Mouse (Mus musculus) adrenal gland, postnatal 25 days (tissue): ENCODE measurements around the gene Frmd4a. TPM values are rescaled to one million over a fixed set of nuclear protein-coding genes. Genes with fewer than 3 reads are reported as not detected.
"Not testable (repeated sequence)": the region's sequence is repeated elsewhere in the genome, so short reads cannot be mapped to it uniquely, and the experiment has no call there.

Experiments used
- DNase-seq: peaks from one replicate; pipeline ENCODE4 v3.0.0; 2021; ENCODE audit warnings: mixed read lengths
- total RNA-seq: library from RNA; stranded (reverse); gene quantifications from 2 replicates; pipeline ENCODE4 v1.2.3, GENCODE M21; 2021

Gene Frmd4a
- total RNA-seq, 1 experiment from 2014 or later: 14.6 TPM

DNA sequence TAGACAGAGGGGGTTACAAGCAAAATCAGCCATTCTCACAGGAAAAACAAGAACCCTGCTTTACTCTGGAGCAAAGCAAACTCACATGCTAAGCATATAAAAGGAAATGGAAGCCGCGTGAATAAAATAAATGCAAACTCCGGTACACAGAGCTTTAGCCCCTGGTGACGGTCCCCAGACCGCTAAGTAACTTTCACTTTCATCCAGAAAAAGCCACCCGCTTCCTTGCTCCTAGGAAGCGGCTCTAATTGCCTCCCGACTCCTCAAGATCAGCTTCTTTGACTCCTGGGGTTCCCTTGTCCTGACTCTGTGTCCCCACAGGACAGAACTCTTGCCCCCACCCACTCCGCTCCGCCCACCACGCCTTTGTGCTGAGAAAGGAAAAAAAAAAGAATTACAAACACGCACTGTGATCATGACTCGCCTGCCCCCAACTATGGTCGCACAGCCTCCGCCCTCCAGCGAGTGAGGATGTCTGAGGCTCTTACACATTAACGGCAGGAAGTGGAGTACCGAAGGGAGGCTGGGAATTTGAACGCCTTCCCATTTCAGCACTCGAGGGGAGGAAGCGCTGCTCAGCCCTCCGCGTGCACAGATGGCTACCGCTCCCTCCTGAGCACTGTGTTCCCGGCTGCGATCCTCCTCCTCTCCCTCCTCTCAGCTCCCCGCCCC, 541.8 kb downstream of the Frmd4a start:
- DNase-seq: peak; percentile 69

- no peak for DNase-seq
Measured at GRCm38 (mm10) chr2:4559883-4560247, 542.3 kb downstream of the Frmd4a start.

- DNase-seq: not testable (repeated sequence)
Measured at GRCm38 (mm10) chr2:4560516-4560915, 543.0 kb downstream of the Frmd4a start.

GRCm38 (mm10) chr2:4561196-4561595, 543.7 kb downstream of the Frmd4a start:
- DNase-seq: no peak

DNA sequence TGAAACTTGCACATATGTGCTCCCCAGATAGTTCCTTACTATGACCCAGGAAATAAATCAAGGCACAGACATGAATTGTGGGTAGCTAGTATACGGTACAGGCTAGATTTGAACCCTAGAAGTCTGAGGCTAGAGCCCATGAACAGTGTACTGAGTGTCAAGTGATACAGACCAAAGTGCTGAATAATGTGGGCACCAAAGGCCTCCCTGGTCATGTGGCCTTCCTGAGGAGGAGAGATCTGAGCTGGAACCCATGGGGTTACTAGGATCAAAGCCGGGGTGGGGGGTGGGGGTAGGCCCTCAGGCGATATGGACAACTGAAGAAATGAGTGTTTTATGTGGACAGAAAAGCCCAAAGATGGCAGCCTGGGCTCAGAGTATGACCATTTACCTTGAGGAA, 544.9 kb downstream of the Frmd4a start:
- no peak for DNase-seq

DNA sequence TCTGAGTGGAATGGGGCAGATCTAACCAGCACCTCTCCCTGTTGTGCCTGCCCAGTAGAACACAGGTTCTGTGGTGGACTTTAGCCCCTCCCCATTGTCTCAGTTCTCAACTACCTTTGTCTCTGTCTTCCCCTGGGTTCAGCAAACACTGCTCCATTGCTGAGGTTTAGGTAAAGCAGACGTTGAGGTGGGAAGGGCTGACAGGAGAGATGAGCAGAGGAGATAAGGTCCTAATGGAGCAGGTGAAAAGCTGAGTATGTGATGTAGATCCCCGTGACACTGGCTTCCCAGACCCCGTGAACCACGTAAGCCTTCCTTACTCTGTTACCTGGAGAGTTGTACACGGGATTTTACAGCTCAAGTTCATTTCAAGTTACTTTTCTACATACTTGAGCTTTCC, 545.3 kb downstream of the Frmd4a start:
- DNase-seq: no peak

- no peak for DNase-seq
Measured at GRCm38 (mm10) chr2:4563322-4563721, 545.8 kb downstream of the Frmd4a start.

- DNase-seq: no peak
Measured at GRCm38 (mm10) chr2:4566260-4566955, 548.9 kb downstream of the Frmd4a start.

DNA sequence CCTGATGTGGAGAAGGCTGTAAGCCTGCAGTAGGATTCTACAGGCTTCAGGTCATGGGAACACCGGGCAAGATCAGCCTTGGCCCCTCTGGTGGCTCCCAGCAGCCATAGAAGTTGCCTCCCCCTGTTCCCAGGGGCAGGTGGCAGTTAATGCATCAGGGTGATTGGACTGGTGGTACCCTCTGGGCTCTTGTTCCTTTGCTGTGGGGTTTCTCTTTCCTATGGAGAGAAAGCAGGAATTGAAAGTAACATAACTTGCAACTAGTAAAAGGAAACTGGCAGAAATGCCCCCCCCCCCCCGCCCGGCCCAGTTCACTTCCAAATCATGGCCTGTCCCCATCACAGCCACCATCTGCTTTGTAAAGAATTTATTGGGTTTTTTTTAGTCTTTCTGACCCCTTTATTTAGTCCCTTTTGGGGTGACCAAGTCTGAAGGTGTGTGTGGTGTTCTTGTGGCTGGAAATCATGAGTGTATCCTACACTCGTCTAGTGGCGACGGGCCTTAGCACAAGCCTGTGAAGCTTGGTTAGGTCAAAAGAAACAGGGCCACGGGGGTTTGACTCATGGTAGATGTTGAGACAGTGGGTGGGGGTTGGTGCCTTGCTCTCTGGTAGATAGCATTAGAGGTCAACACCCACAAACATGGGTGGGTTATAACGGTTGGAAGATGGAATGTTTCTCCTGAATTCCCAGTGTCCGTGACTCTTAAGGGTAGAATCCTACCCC, 549.6 kb downstream of the Frmd4a start:
- no peak for DNase-seq

GRCm38 (mm10) chr2:4568967-4569366, 551.5 kb downstream of the Frmd4a start:
- no peak for DNase-seq

GRCm38 (mm10) chr2:4570186-4570861, 552.8 kb downstream of the Frmd4a start:
- DNase-seq: no peak

DNA sequence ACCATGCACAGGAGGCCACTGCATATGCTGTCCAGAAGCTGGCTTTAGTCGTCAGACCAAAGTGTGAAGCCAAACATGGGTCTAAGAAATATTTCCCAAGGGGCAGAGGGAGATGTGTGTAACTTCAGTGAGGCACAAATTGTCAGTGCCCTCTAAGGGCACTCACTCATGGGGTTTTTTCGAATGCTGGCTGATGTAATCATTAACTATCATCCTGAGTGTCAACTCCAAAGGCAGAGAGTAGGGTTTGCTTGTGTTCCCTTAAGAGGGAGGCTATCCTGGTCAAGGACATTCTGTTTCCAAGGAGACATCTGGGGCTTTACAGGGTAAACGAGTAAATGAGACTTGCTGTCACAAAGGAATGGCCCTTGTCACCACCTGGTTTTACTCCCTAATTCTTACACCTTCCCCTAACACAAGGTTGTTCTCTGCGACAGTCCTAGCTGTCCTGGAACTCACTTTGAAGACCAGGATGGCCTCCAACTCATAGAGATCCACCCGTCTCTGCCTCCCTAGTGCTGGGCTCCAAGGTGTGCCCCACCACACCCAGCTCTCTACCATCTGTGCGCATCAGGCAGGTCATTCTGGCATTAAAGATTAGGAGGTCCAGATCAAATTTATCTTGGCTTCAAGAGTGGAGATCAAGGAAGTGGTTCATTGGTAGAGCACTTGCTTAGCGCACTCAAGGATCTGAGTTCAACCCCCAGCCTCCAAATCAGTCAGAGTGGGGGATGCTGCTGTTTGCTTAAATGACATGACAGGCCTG, 555.2 kb downstream of the Frmd4a start:
- no peak for DNase-seq

- no peak for DNase-seq
Measured at GRCm38 (mm10) chr2:4573386-4573785, 555.9 kb downstream of the Frmd4a start.

- DNase-seq: no peak
Measured at GRCm38 (mm10) chr2:4574251-4574650, 556.7 kb downstream of the Frmd4a start.

DNA sequence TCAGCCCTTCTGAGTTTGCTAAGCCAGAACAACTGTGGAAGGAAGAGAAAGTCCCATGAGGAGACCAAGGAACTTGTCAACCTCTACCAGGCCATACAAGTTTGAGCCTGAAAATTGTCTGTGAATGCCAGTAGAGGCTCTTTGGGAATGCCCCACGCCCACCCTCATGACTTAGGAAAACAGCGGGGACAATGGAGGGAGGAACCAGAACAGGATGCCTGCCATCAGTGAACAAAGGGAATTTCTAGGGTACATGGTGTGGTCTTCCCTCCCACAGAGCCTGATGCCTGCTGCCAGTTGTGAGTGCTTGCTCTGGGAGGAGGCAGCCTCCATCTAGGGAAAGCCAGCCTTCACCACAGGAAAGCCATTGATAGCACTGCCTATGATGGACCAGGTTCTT, 557.6 kb downstream of the Frmd4a start:
- DNase-seq: no peak

DNA sequence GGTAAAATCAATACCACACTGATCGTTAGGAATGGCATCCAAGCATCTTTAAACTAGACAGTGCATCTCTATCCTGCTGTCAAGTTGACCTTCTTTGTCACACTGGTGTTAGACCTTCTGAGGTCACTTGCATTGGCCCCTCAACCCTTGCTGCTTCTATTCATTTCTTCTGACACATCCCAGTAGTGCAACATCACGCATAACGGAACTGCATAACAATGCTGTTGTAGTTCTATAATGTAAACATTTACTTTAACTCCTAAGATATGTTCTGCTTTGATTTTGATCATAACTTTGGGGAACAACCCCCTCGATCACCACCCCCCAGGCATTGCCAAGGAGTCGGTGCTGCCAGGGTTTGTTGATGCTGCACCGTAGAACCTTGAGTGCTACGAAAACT, 558.5 kb downstream of the Frmd4a start:
- no peak for DNase-seq

- no peak for DNase-seq
Measured at GRCm38 (mm10) chr2:4578291-4578690, 560.8 kb downstream of the Frmd4a start.

DNA sequence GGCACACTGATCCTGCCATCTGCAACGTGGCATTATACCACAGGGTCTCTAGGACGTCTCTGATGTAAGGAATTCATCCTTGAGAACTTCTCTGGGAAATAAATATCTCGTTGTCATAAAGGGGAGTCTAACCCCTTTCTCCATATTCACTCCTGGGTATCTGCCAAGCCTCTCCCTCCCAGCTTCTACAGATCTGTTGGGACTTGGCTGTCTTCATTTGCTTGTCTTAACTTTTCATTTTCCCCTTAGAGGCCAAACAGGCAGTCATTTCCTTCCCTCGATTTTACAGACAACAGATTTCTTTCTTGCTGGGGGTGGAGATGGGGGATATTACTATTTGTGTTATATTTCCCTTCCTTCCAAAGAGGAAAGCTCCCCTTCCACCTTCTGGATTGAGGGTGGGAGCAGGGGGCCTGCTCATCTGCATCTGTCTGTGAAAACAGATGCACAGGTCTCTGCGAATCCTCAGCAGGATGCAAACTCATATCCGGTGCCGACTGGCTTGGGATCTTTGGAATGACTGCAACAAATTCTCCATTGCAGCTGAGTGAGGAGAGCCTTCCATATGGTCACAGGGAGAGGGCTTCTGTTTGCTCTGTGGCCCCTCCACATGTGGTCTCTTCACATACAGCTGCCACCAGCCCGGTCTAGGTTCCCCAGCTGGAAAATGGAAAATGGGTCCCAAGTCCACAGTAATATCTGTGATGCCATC, 562.0 kb downstream of the Frmd4a start:
- no peak for DNase-seq

DNA sequence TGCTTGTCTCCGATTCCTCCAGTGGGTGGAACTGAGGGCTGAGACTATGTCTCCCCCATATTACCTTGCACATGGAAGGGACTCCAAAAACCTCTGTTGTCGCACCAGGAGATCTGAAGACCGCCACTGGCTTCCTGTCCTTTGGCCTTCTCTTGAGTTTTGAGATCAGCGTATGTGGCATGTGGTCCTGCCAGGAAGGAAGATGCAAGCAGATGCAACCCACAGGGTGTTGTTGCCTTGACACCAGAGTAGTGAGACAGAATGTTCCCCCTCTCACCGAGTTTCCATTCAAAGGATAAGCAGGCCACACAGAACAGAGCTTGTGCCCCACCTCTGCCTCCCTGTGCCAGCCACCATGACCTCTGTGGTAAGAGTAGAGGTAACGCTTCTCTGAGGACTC, 563.1 kb downstream of the Frmd4a start:
- DNase-seq: no peak

- DNase-seq: no peak
Measured at GRCm38 (mm10) chr2:4582930-4583329, 565.4 kb downstream of the Frmd4a start.

GRCm38 (mm10) chr2:4584252-4584651, 566.7 kb downstream of the Frmd4a start:
- DNase-seq: no peak
